Mouse (Mus musculus) lung, adult 2 months (tissue): ENCODE measurements around the gene Zbed4.

Experiments
- CTCF ChIP-seq: fragments of 200-500 bp; IDR thresholded peaks from 2 replicates; pipeline ENCODE4 v1.5.1; 2011; ENCODE audit warnings: mild to moderate bottlenecking, low read length, control low read depth; ENCODE audit not compliant: insufficient read depth
- POLR2A ChIP-seq: fragments of 200-500 bp; IDR thresholded peaks from 2 replicates; pipeline ENCODE4 v1.6.1; 2011; ENCODE audit warnings: low read depth, mild to moderate bottlenecking, control low read depth, low read length, borderline replicate concordance; ENCODE audit errors: extremely low read depth

GRCm38 (mm10) chr15:88750032-88750431 lies 1.4 kb upstream of the Zbed4 start:
- TF ChIP-seq CTCF (no peak), POLR2A (no peak)
